Mouse (Mus musculus) testis, adult 2 months (tissue): ENCODE data around the gene Tbc1d21. TPM values are rescaled to one million over a fixed set of nuclear protein-coding genes. Genes with fewer than 3 reads are reported as not detected.

Experiments
- H3K27ac ChIP-seq: fragments of 200-500 bp; 2 replicates; pipeline ENCODE4 v1.5.1; 2012; ENCODE audit warnings: low read depth, low read length; ENCODE audit not compliant: control insufficient read depth, insufficient read depth
- H3K27me3 ChIP-seq: fragments of 200-500 bp; 2 replicates; pipeline ENCODE4 v1.6.1; 2012; ENCODE audit warnings: mild to moderate bottlenecking, low read length, moderate library complexity; ENCODE audit not compliant: control insufficient read depth, insufficient read depth
- H3K36me3 ChIP-seq: fragments of 200-500 bp; 2 replicates; pipeline ENCODE4 v1.6.1; 2012; ENCODE audit warnings: mild to moderate bottlenecking, low read length; ENCODE audit not compliant: control insufficient read depth, insufficient read depth
- H3K4me1 ChIP-seq: fragments of 200-500 bp; 2 replicates; pipeline ENCODE4 v1.6.1; 2012; ENCODE audit warnings: low read length; ENCODE audit not compliant: control insufficient read depth, insufficient read depth
- H3K4me3 ChIP-seq: fragments of 200-500 bp; 2 replicates; pipeline ENCODE4 v1.5.1; 2012; ENCODE audit warnings: low read depth, mild to moderate bottlenecking, low read length, moderate library complexity, mixed read lengths; ENCODE audit not compliant: control insufficient read depth
- CTCF ChIP-seq: fragments of 200-500 bp; IDR thresholded peaks from 2 replicates; pipeline ENCODE4 v1.5.1; 2012; ENCODE audit warnings: low read depth, mild to moderate bottlenecking, inconsistent platforms, low read length, moderate library complexity; ENCODE audit not compliant: control insufficient read depth, insufficient read depth, insufficient replicate concordance
- POLR2A ChIP-seq: fragments of 200-500 bp; IDR thresholded peaks from 2 replicates; pipeline ENCODE4 v1.6.1; 2012; ENCODE audit warnings: low read depth, mild to moderate bottlenecking, inconsistent platforms, low read length, moderate library complexity; ENCODE audit not compliant: control insufficient read depth
- polyA plus RNA-seq: library from polyadenylated mRNA; depleted of rRNA; stranded (reverse); fragments of >200 nt; gene quantifications from 2 replicates; pipeline ENCODE4 v1.2.3, GENCODE M21; 2012

Gene Tbc1d21
- polyA plus RNA-seq, 1 experiment, result 233 TPM

- TF ChIP-seq CTCF (no peak), POLR2A (no peak)
- H3K27ac ChIP-seq, result no peak overlapping the region
- H3K27me3 ChIP-seq, result no peaks in the 10 kb centered on the region
- no peaks in the 10 kb centered on the region for H3K36me3 ChIP-seq
- H3K4me1 ChIP-seq, result peaks cover under 1% of the 10 kb centered on the region
- no peak overlapping the region for H3K4me3 ChIP-seq
These were observed 24.4 kb upstream of the Tbc1d21 start for GRCm38 (mm10) chr9:58394605-58395004.

GRCm38 (mm10) chr9:58393875-58394274, 23.6 kb upstream of the Tbc1d21 start:
- H3K4me1 ChIP-seq, result peaks cover 7% of the 10 kb centered on the region
- TF ChIP-seq CTCF (no peak), POLR2A (no peak)
- no peaks in the 10 kb centered on the region for H3K36me3 ChIP-seq
- H3K27ac ChIP-seq, result no peak overlapping the region
- no peak overlapping the region for H3K4me3 ChIP-seq
- H3K27me3 ChIP-seq, result no peaks in the 10 kb centered on the region

- Histone ChIP-seq H3K27ac (no peak overlapping the region), H3K4me3 (no peak overlapping the region), H3K27me3 (no peaks in the 10 kb centered on the region), H3K36me3 (no peaks in the 10 kb centered on the region), H3K4me1 (peaks cover 10% of the 10 kb centered on the region)
- TF ChIP-seq CTCF, result no peak
- TF ChIP-seq POLR2A, result no peak
These were observed 18.1 kb upstream of the Tbc1d21 start for GRCm38 (mm10) chr9:58388381-58388780.

- no peak overlapping the region for H3K27ac ChIP-seq
- no peak for TF ChIP-seq CTCF
- no peak for TF ChIP-seq POLR2A
- no peak overlapping the region for H3K4me3 ChIP-seq
- no peaks in the 10 kb centered on the region for H3K27me3 ChIP-seq
- H3K4me1 ChIP-seq, result no peaks in the 10 kb centered on the region
- H3K36me3 ChIP-seq, result no peaks in the 10 kb centered on the region
These were observed 8.6 kb upstream of the Tbc1d21 start for GRCm38 (mm10) chr9:58378878-58379277.

GRCm38 (mm10) chr9:58373912-58374431, 3.7 kb upstream of the Tbc1d21 start:
- no peaks in the 10 kb centered on the region for H3K27me3 ChIP-seq
- H3K4me3 ChIP-seq, result no peak overlapping the region; the same call in 1 of the 2 replicates
- TF ChIP-seq POLR2A (no peak), CTCF (no peak)
- H3K4me1 ChIP-seq, result no peaks in the 10 kb centered on the region
- H3K36me3 ChIP-seq, result no peaks in the 10 kb centered on the region
- H3K27ac ChIP-seq, result no peak overlapping the region

- no peaks in the 10 kb centered on the region for H3K27me3 ChIP-seq
- H3K36me3 ChIP-seq, result no peaks in the 10 kb centered on the region
- H3K4me1 ChIP-seq, result no peaks in the 10 kb centered on the region
- no peak for TF ChIP-seq CTCF
- no peak for TF ChIP-seq POLR2A
- no peak overlapping the region for H3K27ac ChIP-seq
- peak overlapping the region; percentile 75 for H3K4me3 ChIP-seq
These were observed 1.7 kb upstream of the Tbc1d21 start for GRCm38 (mm10) chr9:58371914-58372313.

- H3K36me3 ChIP-seq, result no peaks in the 10 kb centered on the region
- H3K4me3 ChIP-seq, result peak overlapping the region; percentile 75
- TF ChIP-seq POLR2A (no peak), CTCF (no peak)
- H3K27ac ChIP-seq, result no peak overlapping the region
- H3K4me1 ChIP-seq, result no peaks in the 10 kb centered on the region; the same call in 1 of the 2 replicates
- no peaks in the 10 kb centered on the region for H3K27me3 ChIP-seq
These were observed 611 bp downstream of the Tbc1d21 start for GRCm38 (mm10) chr9:58369644-58370043.

- no peaks in the 10 kb centered on the region for H3K27me3 ChIP-seq
- H3K4me3 ChIP-seq, result no peak overlapping the region
- TF ChIP-seq POLR2A (no peak), CTCF (no peak)
- H3K36me3 ChIP-seq, result no peaks in the 10 kb centered on the region
- no peak overlapping the region for H3K27ac ChIP-seq
- no peaks in the 10 kb centered on the region; the same call in 1 of the 2 replicates for H3K4me1 ChIP-seq
These were observed 5.9 kb downstream of the Tbc1d21 start for GRCm38 (mm10) chr9:58364325-58364724.
